Mouse (Mus musculus): ENCODE data around the gene 3110009E18Rik. TPM values are rescaled to one million over a fixed set of nuclear protein-coding genes. Genes with fewer than 3 reads are reported as not detected.

The 3110009E18Rik gene
- polyA plus RNA-seq, 1 experiment from 2014 or later, result 12.5 TPM

- Histone ChIP-seq H3K27me3 (replicated peaks; ENCODE audit: insufficient read depth, low read length) (no peaks in the 10 kb centered on the region), H3K27ac (ENCODE audit: low read length) (no peak overlapping the region), H3K9ac (replicated peaks; ENCODE audit: low read depth) (no peak overlapping the region), H3K4me1 (ENCODE audit: insufficient read depth, low read depth, low read length) (no peaks in the 10 kb centered on the region), H3K4me2 (replicated peaks; ENCODE audit: low read depth, low read length) (no peak overlapping the region), H3K36me3 (ENCODE audit: insufficient read depth, low read length) (no peaks in the 10 kb centered on the region), H3K9me3 (ENCODE audit: low read length) (no peaks in the 10 kb centered on the region), H3K4me3 (ENCODE audit: low read depth, low read length) (no peak overlapping the region)
- WGBS, result 76% methylated on average over 7 of the region's 7 CpGs
- no peak for TF ChIP-seq CTCF (IDR thresholded peaks at IDR 0.05)
- no peak for TF ChIP-seq EP300 (IDR thresholded peaks at IDR 0.05)
- DNase-seq (ENCODE audit: low spot score) (peak; percentile 34), ATAC-seq (peak; percentile 55)
Measured at GRCm38 (mm10) chr1:120135934-120136786, 15.2 kb downstream of the 3110009E18Rik start.

- Histone ChIP-seq H3K4me1 (ENCODE audit: insufficient read depth, low read depth, low read length) (no peaks in the 10 kb centered on the region), H3K4me3 (ENCODE audit: low read depth, low read length) (no peak overlapping the region), H3K27ac (ENCODE audit: low read length) (no peak overlapping the region), H3K4me2 (replicated peaks; ENCODE audit: low read depth, low read length) (no peak overlapping the region), H3K36me3 (ENCODE audit: insufficient read depth, low read length) (no peaks in the 10 kb centered on the region), H3K9ac (replicated peaks; ENCODE audit: low read depth) (no peak overlapping the region), H3K9me3 (ENCODE audit: low read length) (no peaks in the 10 kb centered on the region), H3K27me3 (replicated peaks; ENCODE audit: insufficient read depth, low read length) (no peaks in the 10 kb centered on the region)
- TF ChIP-seq CTCF (IDR thresholded peaks at IDR 0.05) (no peak), EP300 (IDR thresholded peaks at IDR 0.05) (no peak)
- ATAC-seq (no peak), DNase-seq (ENCODE audit: low spot score) (no peak)
- WGBS, result 46% methylated on average over 7 of the region's 7 CpGs
Measured at GRCm38 (mm10) chr1:120138923-120139540, 18.0 kb downstream of the 3110009E18Rik start.

- Histone ChIP-seq H3K4me3 (ENCODE audit: low read depth, low read length) (no peak overlapping the region), H3K9ac (replicated peaks; ENCODE audit: low read depth) (no peak overlapping the region), H3K36me3 (ENCODE audit: insufficient read depth, low read length) (no peaks in the 10 kb centered on the region), H3K4me1 (ENCODE audit: insufficient read depth, low read depth, low read length) (no peaks in the 10 kb centered on the region), H3K4me2 (replicated peaks; ENCODE audit: low read depth, low read length) (no peak overlapping the region), H3K27me3 (replicated peaks; ENCODE audit: insufficient read depth, low read length) (no peaks in the 10 kb centered on the region), H3K27ac (ENCODE audit: low read length) (no peak overlapping the region), H3K9me3 (ENCODE audit: low read length) (no peaks in the 10 kb centered on the region)
- TF ChIP-seq CTCF (IDR thresholded peaks at IDR 0.05), result no peak
- no peak for TF ChIP-seq EP300 (IDR thresholded peaks at IDR 0.05)
- WGBS, result 75% methylated on average over 9 of the region's 9 CpGs
- ATAC-seq (no peak), DNase-seq (ENCODE audit: low spot score) (no peak)
Measured at GRCm38 (mm10) chr1:120140144-120140693, 19.2 kb downstream of the 3110009E18Rik start.

- TF ChIP-seq CTCF (IDR thresholded peaks at IDR 0.05) (no peak), EP300 (IDR thresholded peaks at IDR 0.05) (no peak)
- Histone ChIP-seq H3K27me3 (replicated peaks; ENCODE audit: insufficient read depth, low read length) (no peaks in the 10 kb centered on the region), H3K9me3 (ENCODE audit: low read length) (no peaks in the 10 kb centered on the region), H3K36me3 (ENCODE audit: insufficient read depth, low read length) (no peaks in the 10 kb centered on the region), H3K4me2 (replicated peaks; ENCODE audit: low read depth, low read length) (no peak overlapping the region), H3K27ac (ENCODE audit: low read length) (no peak overlapping the region), H3K4me1 (ENCODE audit: insufficient read depth, low read depth, low read length) (no peaks in the 10 kb centered on the region), H3K9ac (replicated peaks; ENCODE audit: low read depth) (no peak overlapping the region), H3K4me3 (ENCODE audit: low read depth, low read length) (no peak overlapping the region)
- WGBS, result 48% methylated on average over 5 of the region's 5 CpGs
- DNase-seq (ENCODE audit: low spot score) (no peak), ATAC-seq (peak; percentile 44; the same call in 1 of the 2 replicates)
Measured at GRCm38 (mm10) chr1:120142551-120142950, 21.6 kb downstream of the 3110009E18Rik start.

DNA sequence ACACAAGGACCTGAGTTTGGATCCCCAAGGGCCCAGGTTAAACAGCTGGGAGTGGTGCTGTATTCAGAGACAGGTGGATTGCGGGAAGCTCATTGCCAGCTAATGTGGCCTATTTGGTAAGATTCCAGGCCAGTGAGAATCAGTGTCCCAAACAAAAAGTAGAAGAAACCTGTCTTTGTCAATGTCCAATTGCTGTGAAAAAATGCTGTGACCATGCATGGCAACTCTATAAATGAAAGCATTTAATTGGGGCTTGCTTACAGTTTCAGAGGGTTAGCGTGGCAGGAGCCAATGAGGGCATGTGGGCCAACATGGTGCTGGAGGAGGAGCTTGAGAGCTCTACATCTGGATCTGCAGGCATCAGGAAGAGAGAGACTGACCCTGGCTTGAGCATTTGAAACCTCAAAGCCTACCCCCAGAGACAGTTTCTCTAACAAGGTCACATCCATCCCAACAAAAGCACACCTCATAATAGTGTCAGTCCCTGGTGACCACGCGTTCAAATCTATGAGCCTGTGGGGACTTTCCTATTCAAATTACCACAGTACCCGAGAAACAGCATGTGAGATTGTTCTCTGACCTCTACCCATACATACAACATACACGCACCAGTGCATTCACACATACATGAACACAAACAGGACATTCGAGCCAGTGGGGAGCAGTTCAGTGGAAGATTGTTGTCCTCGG, 24.7 kb downstream of the 3110009E18Rik start:
- 88% methylated on average over 8 of the region's 8 CpGs for WGBS

GRCm38 (mm10) chr1:120146994-120147393, 26.0 kb downstream of the 3110009E18Rik start:
- ATAC-seq (peak; percentile 47; the same call in 1 of the 2 replicates), DNase-seq (ENCODE audit: low spot score) (peak; percentile 58)
- H3K4me3 ChIP-seq (ENCODE audit: low read depth, low read length), result no peak overlapping the region
- H3K9me3 ChIP-seq (ENCODE audit: low read length), result no peaks in the 10 kb centered on the region
- TF ChIP-seq EP300 (IDR thresholded peaks at IDR 0.05) (no peak), CTCF (IDR thresholded peaks at IDR 0.05) (peak; percentile 63)
- H3K27me3 ChIP-seq (replicated peaks; ENCODE audit: insufficient read depth, low read length), result no peaks in the 10 kb centered on the region
- H3K9ac ChIP-seq (replicated peaks; ENCODE audit: low read depth), result no peak overlapping the region
- no peaks in the 10 kb centered on the region for H3K4me1 ChIP-seq (ENCODE audit: insufficient read depth, low read depth, low read length)
- no peak overlapping the region for H3K4me2 ChIP-seq (replicated peaks; ENCODE audit: low read depth, low read length)
- H3K27ac ChIP-seq (ENCODE audit: low read length), result no peak overlapping the region
- no peaks in the 10 kb centered on the region for H3K36me3 ChIP-seq (ENCODE audit: insufficient read depth, low read length)

More for the DNA sequence above, 24.7 kb downstream of the 3110009E18Rik start:
- no peaks in the 10 kb centered on the region for H3K4me1 ChIP-seq (ENCODE audit: insufficient read depth, low read depth, low read length)
- H3K27me3 ChIP-seq (replicated peaks; ENCODE audit: insufficient read depth, low read length), result no peaks in the 10 kb centered on the region
- no peak for TF ChIP-seq CTCF (IDR thresholded peaks at IDR 0.05)
- TF ChIP-seq EP300 (IDR thresholded peaks at IDR 0.05), result no peak
- no peak for ATAC-seq
- DNase-seq (ENCODE audit: low spot score), result no peak
- H3K36me3 ChIP-seq (ENCODE audit: insufficient read depth, low read length), result no peaks in the 10 kb centered on the region
- H3K4me3 ChIP-seq (ENCODE audit: low read depth, low read length), result no peak overlapping the region
- no peak overlapping the region for H3K4me2 ChIP-seq (replicated peaks; ENCODE audit: low read depth, low read length)
- H3K27ac ChIP-seq (ENCODE audit: low read length), result no peak overlapping the region
- H3K9ac ChIP-seq (replicated peaks; ENCODE audit: low read depth), result no peak overlapping the region
- H3K9me3 ChIP-seq (ENCODE audit: low read length), result no peaks in the 10 kb centered on the region

All from lung, postnatal 0 days (tissue).